Mouse (Mus musculus): ENCODE measurements at regions not wholly inside any gene's neighbourhood (a gene's known extent, or its start where the extent isn't known, plus 50 kb on each side); places are given as distances from the start of the nearest gene placed in this dataset.

- Histone ChIP-seq H3K4me1 (replicated peaks) (no peaks in the 10 kb centered on the region), H3K4me2 (replicated peaks) (no peak overlapping the region), H3K36me3 (no peaks in the 10 kb centered on the region), H3K9ac (replicated peaks) (no peak overlapping the region), H3K9me3 (no peaks in the 10 kb centered on the region), H3K27ac (no peak overlapping the region), H3K27me3 (no peaks in the 10 kb centered on the region), H3K4me3 (replicated peaks) (no peak overlapping the region)
- no peak for ATAC-seq
Measured at GRCm38 (mm10) chr6:148719062-148719461, 112.2 kb downstream of the Ipo8 start.

DNA sequence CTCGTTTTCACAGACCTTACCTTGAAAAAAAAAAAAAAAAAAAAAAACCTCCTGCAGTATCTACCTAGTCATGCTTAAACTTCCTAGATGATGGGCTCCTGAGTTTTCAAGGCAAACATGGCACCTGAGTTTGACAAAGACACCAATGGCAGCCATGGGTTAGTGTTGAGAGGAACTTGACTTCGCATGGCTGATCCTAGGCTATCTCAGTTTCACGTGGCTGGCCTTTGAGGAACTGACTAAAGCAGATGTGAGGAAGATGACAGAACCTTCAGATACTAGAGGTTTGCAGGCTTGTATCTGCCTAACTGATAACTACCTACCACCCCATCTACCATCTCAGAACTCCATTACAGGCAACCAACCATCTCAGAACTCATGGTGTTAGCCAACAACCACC lies 120.9 kb downstream of the Ipo8 start:
- no peak for ATAC-seq
- WGBS, result 85% methylated on average over 3 of the region's 3 CpGs

DNA sequence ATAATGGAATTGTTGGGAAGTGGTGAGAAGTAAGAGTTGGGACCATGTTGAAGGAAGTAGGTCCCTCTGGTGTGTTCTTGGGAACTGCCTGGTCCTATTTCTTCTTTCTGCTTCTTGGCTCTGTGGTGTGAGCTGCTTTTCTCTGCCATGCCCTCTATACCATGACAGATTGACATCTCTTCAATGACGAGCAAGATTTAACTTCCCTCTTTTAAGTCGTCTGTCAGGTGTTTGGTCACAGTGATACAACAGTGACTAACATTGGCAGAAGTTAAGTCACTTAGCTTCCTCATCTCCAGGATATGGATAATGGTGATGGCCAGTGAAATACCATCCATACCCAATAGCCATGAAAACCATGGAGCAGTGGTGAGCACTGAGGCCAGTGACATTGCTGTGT lies 122.9 kb downstream of the Ipo8 start:
- H3K9me3 ChIP-seq, result no peaks in the 10 kb centered on the region
- WGBS, result 85% methylated on average over 2 of the region's 2 CpGs
- ATAC-seq, result no peak

More for the DNA sequence above, 120.9 kb downstream of the Ipo8 start:
- Histone ChIP-seq H3K9me3 (no peaks in the 10 kb centered on the region), H3K9ac (replicated peaks) (no peak overlapping the region), H3K4me2 (replicated peaks) (no peak overlapping the region), H3K4me1 (replicated peaks) (no peaks in the 10 kb centered on the region), H3K4me3 (replicated peaks) (no peak overlapping the region), H3K27ac (no peak overlapping the region), H3K27me3 (no peaks in the 10 kb centered on the region), H3K36me3 (no peaks in the 10 kb centered on the region)

DNA sequence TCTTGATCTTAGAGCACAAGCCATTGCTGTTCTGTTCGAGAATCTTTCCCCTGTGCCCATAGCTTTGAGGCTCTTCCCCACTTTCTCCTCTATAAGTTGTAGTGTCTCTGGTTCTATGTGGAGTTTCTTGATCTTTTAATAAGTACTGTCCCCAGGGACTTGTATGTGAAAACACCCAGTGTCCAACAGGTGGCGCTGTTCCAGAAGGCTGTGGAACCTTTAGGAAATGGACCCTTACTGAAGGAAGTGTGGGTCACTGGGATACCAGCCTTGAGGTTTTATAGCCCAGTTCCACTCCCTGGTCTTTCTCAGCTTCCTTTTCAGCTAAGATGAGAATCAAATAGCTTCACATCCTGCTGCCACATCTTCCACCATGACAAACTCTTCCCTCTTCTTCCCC lies 125.6 kb downstream of the Ipo8 start:
- Histone ChIP-seq H3K9me3 (no peaks in the 10 kb centered on the region), H3K4me2 (replicated peaks) (no peak overlapping the region), H3K4me3 (replicated peaks) (no peak overlapping the region), H3K4me1 (replicated peaks) (no peaks in the 10 kb centered on the region), H3K27ac (no peak overlapping the region), H3K27me3 (no peaks in the 10 kb centered on the region), H3K36me3 (no peaks in the 10 kb centered on the region), H3K9ac (replicated peaks) (no peak overlapping the region)
- ATAC-seq, result no peak
- WGBS, result 43% methylated on average over 2 of the region's 2 CpGs

More for the DNA sequence above, 122.9 kb downstream of the Ipo8 start:
- H3K4me2 ChIP-seq (replicated peaks), result no peak overlapping the region
- H3K9ac ChIP-seq (replicated peaks), result no peak overlapping the region
- H3K36me3 ChIP-seq, result no peaks in the 10 kb centered on the region
- no peaks in the 10 kb centered on the region for H3K27me3 ChIP-seq
- no peaks in the 10 kb centered on the region for H3K4me1 ChIP-seq (replicated peaks)
- H3K27ac ChIP-seq, result no peak overlapping the region
- no peak overlapping the region for H3K4me3 ChIP-seq (replicated peaks)

DNA sequence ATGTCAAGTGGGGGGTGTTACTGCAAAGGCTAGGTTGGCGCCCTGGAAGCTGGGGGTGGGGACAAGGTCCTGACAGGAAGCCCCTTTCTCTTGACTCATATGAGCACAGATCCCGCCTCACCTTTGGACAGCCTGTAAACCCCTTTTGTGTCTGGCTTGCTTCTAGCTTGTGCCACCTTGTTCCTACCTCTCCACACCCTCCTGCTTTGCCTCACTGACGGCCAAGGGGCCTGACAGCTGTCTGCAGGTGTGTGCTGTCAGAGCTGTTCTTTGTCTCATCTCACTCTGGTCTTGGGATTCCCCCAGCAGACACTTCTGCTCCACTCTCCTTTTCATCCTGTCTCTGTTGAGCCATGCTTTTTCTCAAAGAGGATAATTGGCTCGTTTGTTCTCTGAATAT lies 137.9 kb downstream of the Ipo8 start:
- no peaks in the 10 kb centered on the region for H3K9me3 ChIP-seq
- no peak for ATAC-seq
- 48% methylated on average over 4 of the region's 4 CpGs for WGBS
- no peak overlapping the region for H3K27ac ChIP-seq
- no peaks in the 10 kb centered on the region for H3K36me3 ChIP-seq
- no peak overlapping the region for H3K9ac ChIP-seq (replicated peaks)
- no peaks in the 10 kb centered on the region for H3K27me3 ChIP-seq
- H3K4me3 ChIP-seq (replicated peaks), result no peak overlapping the region
- H3K4me1 ChIP-seq (replicated peaks), result no peaks in the 10 kb centered on the region
- no peak overlapping the region for H3K4me2 ChIP-seq (replicated peaks)

DNA sequence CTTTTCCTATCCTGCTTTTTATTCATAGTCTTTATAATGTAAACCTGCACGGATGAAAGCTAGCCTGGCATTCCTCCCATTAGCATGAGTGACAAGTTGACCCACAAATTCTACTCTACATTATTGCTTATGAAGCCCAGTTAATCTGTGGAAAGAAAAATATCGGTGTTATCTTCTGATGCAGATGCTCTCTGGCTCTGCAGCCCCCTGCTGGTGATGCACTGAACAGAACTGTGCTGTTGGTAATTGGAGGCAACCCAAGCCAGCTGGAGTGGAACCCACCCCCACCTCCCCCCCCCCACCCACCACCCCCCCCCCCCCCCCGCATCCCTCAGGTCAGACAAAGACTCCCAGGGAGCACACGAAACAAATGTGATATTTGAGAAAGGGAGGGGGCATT lies 143.5 kb downstream of the Ipo8 start:
- no peak overlapping the region for H3K4me2 ChIP-seq (replicated peaks)
- H3K9ac ChIP-seq (replicated peaks), result no peak overlapping the region
- H3K4me1 ChIP-seq (replicated peaks), result no peaks in the 10 kb centered on the region
- H3K27ac ChIP-seq, result no peak overlapping the region
- no peaks in the 10 kb centered on the region for H3K9me3 ChIP-seq
- H3K36me3 ChIP-seq, result no peaks in the 10 kb centered on the region
- ATAC-seq, result peak; percentile 56; the same call in 1 of the 2 replicates
- no peak overlapping the region for H3K4me3 ChIP-seq (replicated peaks)
- WGBS, result 37% methylated on average over 2 of the region's 4 CpGs
- no peaks in the 10 kb centered on the region for H3K27me3 ChIP-seq

DNA sequence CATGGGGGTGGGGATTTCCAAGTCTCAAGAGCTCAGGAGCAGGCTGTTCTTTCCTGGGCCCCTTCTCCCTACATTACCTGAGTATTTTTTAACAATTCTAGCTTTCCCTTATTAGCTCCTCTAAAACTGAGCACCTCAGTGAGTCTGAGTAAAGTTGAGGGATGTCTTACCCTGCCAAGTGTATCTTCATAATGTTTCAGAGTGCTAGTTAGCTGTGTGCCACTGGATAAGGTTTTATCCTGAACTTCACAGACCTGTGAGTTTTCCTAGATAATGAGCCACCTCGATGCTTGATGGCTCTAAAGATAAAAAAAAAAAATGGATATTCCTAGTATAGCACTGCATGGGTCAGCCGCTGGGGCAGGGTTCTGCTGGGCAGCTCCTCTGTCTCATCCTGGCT lies 171.1 kb downstream of the Ipo8 start:
- Histone ChIP-seq H3K4me1 (replicated peaks) (no peaks in the 10 kb centered on the region), H3K27ac (no peak overlapping the region), H3K36me3 (no peaks in the 10 kb centered on the region), H3K27me3 (no peaks in the 10 kb centered on the region), H3K4me2 (replicated peaks) (no peak overlapping the region), H3K9me3 (no peaks in the 10 kb centered on the region), H3K4me3 (replicated peaks) (no peak overlapping the region), H3K9ac (replicated peaks) (no peak overlapping the region)
- no peak for ATAC-seq
- WGBS, result 86% methylated on average over 2 of the region's 2 CpGs

DNA sequence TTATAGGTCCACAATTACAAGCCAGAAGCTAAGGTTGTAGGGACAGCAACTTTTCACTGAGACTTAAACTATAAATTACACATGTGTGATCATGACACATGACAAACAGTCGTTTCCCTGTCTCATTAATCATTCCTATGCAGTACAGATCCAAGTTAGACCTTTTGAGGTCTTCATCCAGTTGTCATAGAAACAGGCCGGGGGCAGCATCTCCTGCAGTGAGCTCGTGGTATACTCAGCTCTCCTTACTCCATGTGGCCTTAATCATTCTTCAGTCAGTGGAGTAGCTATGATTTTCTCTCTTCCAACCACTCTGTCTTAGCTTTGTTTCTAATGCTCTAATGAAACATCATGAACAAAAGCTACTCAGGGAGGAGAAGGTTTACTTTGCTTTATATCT lies 178.1 kb downstream of the Ipo8 start:
- no peaks in the 10 kb centered on the region for H3K36me3 ChIP-seq
- peak; percentile 66; the same call in 1 of the 2 replicates for ATAC-seq
- peaks cover 8% of the 10 kb centered on the region; the same call in 1 of the 2 replicates for H3K4me1 ChIP-seq (replicated peaks)
- H3K9me3 ChIP-seq, result no peaks in the 10 kb centered on the region
- H3K27ac ChIP-seq, result no peak overlapping the region
- no peak overlapping the region for H3K9ac ChIP-seq (replicated peaks)
- no peak overlapping the region for H3K4me2 ChIP-seq (replicated peaks)
- no peaks in the 10 kb centered on the region for H3K27me3 ChIP-seq
- WGBS, result 39% methylated on average over 3 of the region's 3 CpGs
- H3K4me3 ChIP-seq (replicated peaks), result no peak overlapping the region

DNA sequence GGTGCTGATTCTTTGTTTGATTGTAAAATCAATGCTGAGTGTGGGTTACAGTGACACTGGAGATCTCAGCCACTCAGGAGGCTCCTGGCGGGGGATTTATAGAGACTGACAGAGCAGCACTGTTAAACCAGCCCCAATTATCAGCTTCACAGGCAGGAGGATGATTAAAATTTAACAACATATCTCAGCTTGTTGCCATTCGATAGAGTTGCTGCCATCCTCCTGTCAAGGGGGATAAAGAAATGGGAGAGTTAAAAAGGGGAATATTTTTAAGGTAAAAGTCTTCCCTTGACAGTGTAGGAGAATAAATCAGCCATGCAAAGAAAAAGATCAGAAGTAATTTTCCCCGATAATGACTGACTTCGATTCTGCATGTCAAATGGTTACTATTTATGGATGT lies 178.8 kb downstream of the Ipo8 start:
- peak; percentile 53; the same call in 1 of the 2 replicates for ATAC-seq
- no peaks in the 10 kb centered on the region for H3K36me3 ChIP-seq
- peaks cover 8% of the 10 kb centered on the region; the same call in 1 of the 2 replicates for H3K4me1 ChIP-seq (replicated peaks)
- H3K4me2 ChIP-seq (replicated peaks), result no peak overlapping the region
- no peaks in the 10 kb centered on the region for H3K27me3 ChIP-seq
- no peak overlapping the region for H3K9ac ChIP-seq (replicated peaks)
- no peak overlapping the region for H3K4me3 ChIP-seq (replicated peaks)
- no peaks in the 10 kb centered on the region for H3K9me3 ChIP-seq
- 0 out of 2 replicates have a peak overlapping the region, but pooled peaks have one; percentile 33 for H3K27ac ChIP-seq
- 62% methylated on average over 4 of the region's 4 CpGs for WGBS

GRCm38 (mm10) chr6:148647423-148648390 lies 183.6 kb downstream of the Ipo8 start:
- WGBS, result 72% methylated on average over 2 of the region's 2 CpGs
- Histone ChIP-seq H3K4me1 (replicated peaks) (peaks cover 8% of the 10 kb centered on the region; the same call in 1 of the 2 replicates), H3K4me3 (replicated peaks) (no peak overlapping the region), H3K9ac (replicated peaks) (no peak overlapping the region), H3K36me3 (no peaks in the 10 kb centered on the region), H3K27ac (no peak overlapping the region), H3K4me2 (replicated peaks) (no peak overlapping the region), H3K9me3 (no peaks in the 10 kb centered on the region), H3K27me3 (no peaks in the 10 kb centered on the region)
- no peak for ATAC-seq

- H3K4me1 ChIP-seq (replicated peaks), result no peaks in the 10 kb centered on the region
- H3K9ac ChIP-seq (replicated peaks), result no peak overlapping the region
- H3K36me3 ChIP-seq, result no peaks in the 10 kb centered on the region
- 80% methylated on average over 1 of the region's 1 CpGs for WGBS
- no peaks in the 10 kb centered on the region for H3K9me3 ChIP-seq
- ATAC-seq, result no peak
- no peaks in the 10 kb centered on the region for H3K27me3 ChIP-seq
- H3K4me3 ChIP-seq (replicated peaks), result no peak overlapping the region
- H3K4me2 ChIP-seq (replicated peaks), result no peak overlapping the region
- no peak overlapping the region for H3K27ac ChIP-seq
Measured at GRCm38 (mm10) chr6:148640595-148640994, 190.7 kb downstream of the Ipo8 start.

- WGBS, result 86% methylated on average over 2 of the region's 2 CpGs
- no peaks in the 10 kb centered on the region for H3K9me3 ChIP-seq
- H3K4me2 ChIP-seq (replicated peaks), result no peak overlapping the region
- H3K36me3 ChIP-seq, result no peaks in the 10 kb centered on the region
- no peak for ATAC-seq
- H3K9ac ChIP-seq (replicated peaks), result no peak overlapping the region
- no peaks in the 10 kb centered on the region for H3K27me3 ChIP-seq
- H3K4me1 ChIP-seq (replicated peaks), result no peaks in the 10 kb centered on the region
- no peak overlapping the region for H3K27ac ChIP-seq
- H3K4me3 ChIP-seq (replicated peaks), result no peak overlapping the region
Measured at GRCm38 (mm10) chr6:148634148-148634547, 190.0 kb upstream of the Tmtc1 start.
